Mouse (Mus musculus) cortical plate, adult 2 months (tissue): Measurements from ENCODE around the gene Plrg1.

ENCODE experiments used
- CTCF ChIP-seq: fragments of 200-500 bp; IDR thresholded peaks from 2 replicates; pipeline ENCODE4 v1.5.1; 2011; ENCODE audit warnings: mild to moderate bottlenecking, control low read depth, low read length; ENCODE audit not compliant: insufficient read depth; ENCODE audit errors: extremely low read depth
- POLR2A ChIP-seq: fragments of 200-500 bp; IDR thresholded peaks from 2 replicates; pipeline ENCODE4 v1.6.1; 2011; ENCODE audit warnings: mild to moderate bottlenecking, low read length, control low read depth; ENCODE audit not compliant: insufficient read depth; ENCODE audit errors: extremely low read depth

DNA sequence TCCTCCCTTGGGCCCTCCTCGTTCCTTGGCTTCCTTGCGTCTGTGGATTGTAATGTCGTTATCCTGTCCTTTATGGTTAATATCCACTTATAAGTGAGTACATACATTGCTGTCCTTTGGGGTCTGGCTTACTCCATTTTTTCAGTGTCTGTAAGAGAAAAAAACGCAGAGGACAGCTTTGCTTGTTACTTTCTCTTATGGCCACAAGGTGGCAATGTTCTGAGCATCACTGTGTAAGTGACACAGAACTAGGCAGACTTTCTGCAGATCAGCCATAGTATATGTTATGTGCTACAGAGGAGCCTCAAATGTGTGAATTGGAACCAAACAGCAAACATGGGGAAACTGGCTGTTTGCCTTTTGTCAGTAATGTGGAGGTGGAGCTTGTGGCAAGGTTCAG is 54.8 kb downstream of the Plrg1 start:
- TF ChIP-seq CTCF (peak; percentile 41; the same call in 1 of the 2 replicates), POLR2A (no peak)
